Mouse (Mus musculus) small intestine, adult 2 months (tissue): Measurements from ENCODE around the gene Mxi1. TPM values are rescaled to one million over a fixed set of nuclear protein-coding genes. Genes with fewer than 3 reads are reported as not detected.

Source experiments
- H3K27ac ChIP-seq: fragments of 200-500 bp; 2 replicates; pipeline ENCODE4 v1.5.1; 2012; ENCODE audit warnings: low read depth, low read length, control low read depth, inconsistent platforms; ENCODE audit not compliant: insufficient read depth
- H3K27me3 ChIP-seq: fragments of 200-500 bp; 2 replicates; pipeline ENCODE4 v1.6.1; 2012; ENCODE audit warnings: mild to moderate bottlenecking, moderate library complexity, low read length, inconsistent platforms; ENCODE audit not compliant: control insufficient read depth, insufficient read depth
- H3K36me3 ChIP-seq: fragments of 200-500 bp; 2 replicates; pipeline ENCODE4 v1.6.1; 2012; ENCODE audit warnings: mild to moderate bottlenecking, low read length, control low read depth, inconsistent platforms; ENCODE audit not compliant: control insufficient read depth, insufficient read depth
- H3K4me1 ChIP-seq: fragments of 200-500 bp; 2 replicates; pipeline ENCODE4 v1.6.1; 2012; ENCODE audit warnings: low read length, inconsistent platforms, mixed read lengths; ENCODE audit not compliant: control insufficient read depth, insufficient read depth, insufficient read length
- H3K4me3 ChIP-seq: fragments of 200-500 bp; 2 replicates; pipeline ENCODE4 v1.5.1; 2012; ENCODE audit warnings: low read depth, mild to moderate bottlenecking, control low read depth, inconsistent platforms, low read length, moderate library complexity
- CTCF ChIP-seq: fragments of 200-500 bp; IDR thresholded peaks from 2 replicates; pipeline ENCODE4 v1.5.1; 2012; ENCODE audit warnings: low read depth, mild to moderate bottlenecking, control low read depth, inconsistent platforms, low read length, moderate library complexity, mixed read lengths; ENCODE audit not compliant: insufficient replicate concordance, insufficient read length; ENCODE audit errors: extremely low read depth
- POLR2A ChIP-seq: fragments of 200-500 bp; IDR thresholded peaks from 2 replicates; pipeline ENCODE4 v1.6.1; 2012; ENCODE audit warnings: low read depth, mild to moderate bottlenecking, control low read depth, inconsistent platforms, low read length, moderate library complexity
- WGBS: fragments of 180-500 bp; shearing (Covaris S2); methylation state at CpG from one replicate; pipeline ENCODE4 v1.1.7; 2018; 5-methylcytosine and 5-hydroxymethylcytosine counted together
- polyA plus RNA-seq: library from polyadenylated mRNA; depleted of rRNA; stranded (reverse); fragments of >200 nt; gene quantifications from 2 replicates; pipeline ENCODE4 v1.2.3, GENCODE M21; 2012

Mxi1 gene
- polyA plus RNA-seq, 1 experiment, result 66.0 TPM

DNA sequence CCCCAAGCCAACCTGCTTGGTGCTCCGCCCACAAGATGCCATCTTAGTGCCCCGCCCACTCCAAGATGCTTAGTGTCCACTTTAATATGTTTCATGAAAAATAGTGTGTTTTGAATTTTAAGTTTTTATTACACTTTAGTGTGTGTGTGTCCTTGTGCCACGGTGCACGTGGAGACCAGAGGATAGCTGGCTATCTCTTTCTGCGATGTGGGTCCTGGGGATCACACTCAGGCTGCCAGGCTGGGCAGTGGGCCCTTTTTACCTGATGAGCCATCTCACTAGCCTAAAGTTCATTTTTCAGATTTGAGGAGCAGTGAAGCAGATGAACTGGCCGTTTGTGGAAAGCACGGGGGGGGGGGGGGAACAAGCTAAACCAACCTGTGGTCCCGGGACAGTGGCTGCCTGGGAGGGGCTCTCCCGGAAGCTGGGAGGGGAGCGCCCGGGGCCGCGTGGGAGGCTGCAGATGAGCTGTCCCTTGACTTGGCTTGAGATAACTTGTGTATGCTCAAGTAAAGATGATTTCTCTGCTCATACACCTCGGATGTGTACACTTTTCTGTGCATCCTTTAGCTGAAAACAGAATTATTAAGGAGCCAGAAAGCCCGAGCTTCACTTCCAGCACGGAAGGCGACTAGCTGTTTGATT lies 99.5 kb downstream of the Mxi1 start:
- Histone ChIP-seq H3K36me3 (no peaks in the 10 kb centered on the region), H3K4me3 (no peak overlapping the region), H3K27me3 (no peaks in the 10 kb centered on the region), H3K27ac (no peak overlapping the region), H3K4me1 (peaks cover 6% of the 10 kb centered on the region)
- TF ChIP-seq POLR2A (no peak), CTCF (no peak)
- 59% methylated on average over 17 of the region's 17 CpGs for WGBS

DNA sequence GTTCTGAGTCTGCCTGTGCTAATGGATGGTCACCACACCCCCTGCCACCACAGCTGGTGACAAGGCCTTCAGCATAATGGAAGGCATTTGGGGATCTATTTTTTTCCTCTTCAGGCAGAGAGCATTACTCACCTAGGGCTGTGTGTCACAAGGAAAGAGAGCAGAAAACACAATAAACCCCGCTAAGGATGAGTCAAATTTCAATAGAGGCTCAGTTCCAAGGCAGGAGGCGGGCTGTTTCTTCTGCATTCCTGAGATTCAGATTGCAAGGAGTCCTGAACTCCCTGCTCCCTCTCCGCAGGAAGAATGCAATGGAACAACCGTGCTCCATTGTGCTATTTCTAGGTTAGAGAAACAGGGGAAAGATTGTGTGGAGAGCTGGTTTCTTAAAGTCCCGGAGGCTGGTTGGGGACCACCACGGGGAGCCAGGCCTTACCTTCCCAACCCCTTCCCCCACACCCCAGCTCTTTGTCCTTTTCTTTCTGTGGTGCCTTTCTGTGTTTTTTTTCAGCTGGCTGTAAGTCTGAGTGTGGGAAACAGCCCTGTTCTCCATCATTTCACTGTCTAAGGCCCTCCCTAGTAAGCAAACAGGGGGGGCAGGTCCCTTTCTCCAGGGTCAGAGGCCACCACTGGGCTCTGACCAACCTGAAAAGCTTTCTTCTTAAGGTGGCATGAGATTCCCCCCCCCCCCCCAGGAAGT lies 102.0 kb downstream of the Mxi1 start:
- Histone ChIP-seq H3K36me3 (no peaks in the 10 kb centered on the region), H3K4me3 (no peak overlapping the region), H3K27me3 (no peaks in the 10 kb centered on the region), H3K27ac (no peak overlapping the region), H3K4me1 (peaks cover 6% of the 10 kb centered on the region)
- TF ChIP-seq CTCF (no peak), POLR2A (no peak)
- 59% methylated on average over 6 of the region's 6 CpGs for WGBS

DNA sequence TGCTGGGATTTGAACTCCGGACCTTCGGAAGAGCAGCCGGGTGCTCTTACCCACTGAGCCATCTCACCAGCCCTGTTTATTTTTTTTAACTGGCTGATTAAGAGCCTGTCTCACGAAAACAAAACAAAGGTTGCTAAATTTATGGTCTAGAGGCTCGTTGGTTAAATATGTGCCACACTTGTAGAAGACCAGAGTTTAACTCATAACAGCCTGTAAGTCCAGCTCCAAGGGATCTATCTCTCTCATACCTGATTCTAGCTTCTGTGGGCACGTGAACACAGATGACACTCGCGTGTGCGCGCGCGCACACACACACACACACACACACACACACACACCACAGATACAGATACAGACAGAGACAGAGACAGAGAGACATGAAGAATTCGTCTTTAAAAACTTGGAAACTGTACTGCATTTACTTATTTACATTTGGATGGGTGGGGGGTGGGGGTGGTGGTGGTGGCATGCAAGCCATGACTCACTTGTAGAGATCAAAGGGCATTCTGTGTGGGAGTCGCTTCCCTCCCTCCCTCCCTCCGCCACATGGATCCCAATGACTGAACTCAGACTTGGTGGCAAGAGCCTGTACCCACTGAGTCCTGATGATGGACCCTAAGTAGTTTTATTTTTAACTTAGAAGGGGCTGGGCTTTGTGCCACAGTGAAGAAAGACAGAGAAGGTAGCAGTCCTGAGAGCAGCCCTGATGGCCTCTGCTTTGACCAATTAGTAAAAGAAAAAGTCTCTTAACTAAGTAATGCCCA lies 103.5 kb downstream of the Mxi1 start:
- no peak for TF ChIP-seq POLR2A
- TF ChIP-seq CTCF, result no peak
- Histone ChIP-seq H3K4me3 (no peak overlapping the region; the same call in 1 of the 2 replicates), H3K4me1 (peaks cover 6% of the 10 kb centered on the region), H3K27ac (no peak overlapping the region), H3K36me3 (no peaks in the 10 kb centered on the region), H3K27me3 (no peaks in the 10 kb centered on the region)
- 48% methylated on average over 15 of the region's 15 CpGs for WGBS

DNA sequence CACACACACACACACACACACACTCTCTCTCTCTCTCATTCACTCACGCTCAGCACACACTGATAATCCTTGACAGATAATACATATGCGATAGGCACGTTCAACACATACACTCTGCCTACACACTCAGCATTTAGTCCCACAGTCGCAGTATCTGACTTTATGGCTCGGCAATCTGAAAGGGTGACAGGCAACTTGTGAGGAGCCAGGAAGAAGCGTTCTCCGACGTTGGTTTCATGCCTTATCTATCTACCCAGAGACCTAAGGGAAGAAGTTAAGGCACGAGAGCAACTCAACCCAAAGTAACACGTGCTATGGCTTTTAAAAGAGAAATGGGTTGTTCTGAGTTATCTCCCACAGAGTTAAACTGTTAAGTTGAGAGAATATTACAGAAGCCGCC lies 104.3 kb downstream of the Mxi1 start:
- Histone ChIP-seq H3K36me3 (no peaks in the 10 kb centered on the region), H3K4me3 (no peak overlapping the region), H3K27me3 (no peaks in the 10 kb centered on the region), H3K4me1 (peaks cover 6% of the 10 kb centered on the region), H3K27ac (no peak overlapping the region)
- TF ChIP-seq POLR2A (no peak), CTCF (no peak)
- 40% methylated on average over 11 of the region's 11 CpGs for WGBS

DNA sequence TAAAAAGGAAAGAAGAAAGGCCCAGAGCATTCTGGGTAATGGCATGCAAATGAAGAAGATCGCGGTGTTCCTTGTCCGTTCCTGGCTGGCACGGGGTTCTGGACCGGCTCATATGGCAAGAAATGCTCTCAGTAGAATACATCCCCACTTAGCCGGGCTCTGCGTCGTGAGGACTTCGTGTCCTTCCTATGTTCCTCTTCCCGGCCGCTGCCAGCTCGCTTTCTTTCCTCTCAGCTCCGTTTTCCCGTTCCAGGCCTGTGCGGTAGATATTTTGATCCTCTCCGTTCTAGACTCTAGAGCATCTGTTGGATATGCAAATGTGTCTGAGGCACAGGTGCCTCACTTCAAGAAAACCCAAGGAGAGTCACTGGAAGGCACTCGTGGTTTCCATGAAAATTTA lies 104.9 kb downstream of the Mxi1 start:
- no peak for TF ChIP-seq POLR2A
- TF ChIP-seq CTCF, result no peak
- Histone ChIP-seq H3K36me3 (no peaks in the 10 kb centered on the region), H3K27ac (no peak overlapping the region), H3K4me1 (peaks cover 6% of the 10 kb centered on the region), H3K27me3 (no peaks in the 10 kb centered on the region), H3K4me3 (no peak overlapping the region)
- 88% methylated on average over 17 of the region's 17 CpGs for WGBS

DNA sequence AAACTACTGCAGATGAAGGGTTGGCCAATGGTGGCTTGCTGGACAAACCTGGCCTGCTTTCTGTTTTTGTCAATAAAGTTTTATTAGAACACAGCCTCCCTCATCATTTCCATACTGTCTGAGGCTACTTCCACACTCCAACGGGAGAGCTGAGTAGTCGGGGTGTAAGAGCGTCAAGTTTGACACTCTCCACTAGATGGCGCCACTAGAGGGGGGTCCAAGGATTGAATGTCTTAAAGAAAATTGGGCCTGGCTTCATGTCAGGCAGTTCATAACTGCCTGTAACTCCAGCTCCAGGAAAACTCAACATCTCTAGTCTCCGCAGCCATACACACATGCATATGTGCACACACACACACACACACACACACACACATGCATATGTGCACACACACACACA lies 109.5 kb downstream of the Mxi1 start:
- 33% methylated on average over 5 of the region's 5 CpGs for WGBS
- Histone ChIP-seq H3K27me3 (no peaks in the 10 kb centered on the region), H3K27ac (no peak overlapping the region), H3K36me3 (no peaks in the 10 kb centered on the region), H3K4me1 (peaks cover 19% of the 10 kb centered on the region), H3K4me3 (no peak overlapping the region)
- TF ChIP-seq CTCF, result peak; percentile 66; the same call in 1 of the 2 replicates
- TF ChIP-seq POLR2A, result no peak

DNA sequence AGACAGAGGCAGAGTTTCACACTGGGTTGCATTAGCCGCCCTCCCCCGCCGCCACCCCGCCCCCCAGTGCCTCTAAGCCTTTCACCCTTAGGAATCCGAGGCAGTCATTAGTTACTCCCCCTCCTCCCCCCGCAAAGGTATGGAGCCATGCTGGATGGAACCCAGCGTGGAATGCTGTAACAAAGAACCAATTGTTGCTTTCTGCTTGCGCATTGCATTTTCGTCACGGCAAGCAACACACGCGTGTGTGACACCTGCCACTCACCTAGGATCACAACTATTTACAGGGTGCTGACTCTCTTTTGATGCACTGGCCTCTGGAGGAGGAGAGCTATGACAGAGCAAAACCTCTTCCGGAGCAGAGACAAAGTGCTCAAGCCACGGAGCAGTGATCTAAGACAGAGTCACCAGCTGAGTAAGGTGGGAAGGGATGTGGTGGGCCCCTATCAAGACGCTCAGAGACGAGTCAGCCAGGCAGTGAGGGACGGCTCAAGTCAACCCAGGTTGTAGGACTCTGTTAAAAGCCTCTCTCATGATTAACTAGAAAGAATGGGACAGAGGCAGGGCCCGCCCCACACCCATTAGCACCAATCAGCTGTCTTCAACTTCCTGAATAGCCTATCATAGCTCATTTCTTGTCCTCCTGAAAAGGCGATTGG lies 110.7 kb downstream of the Mxi1 start:
- peaks cover 19% of the 10 kb centered on the region for H3K4me1 ChIP-seq
- H3K4me3 ChIP-seq, result peak overlapping the region; percentile 58
- TF ChIP-seq POLR2A (no peak), CTCF (no peak)
- no peaks in the 10 kb centered on the region for H3K27me3 ChIP-seq
- no peaks in the 10 kb centered on the region for H3K36me3 ChIP-seq
- peak overlapping the region; percentile 34 for H3K27ac ChIP-seq
- 1% methylated on average over 19 of the region's 19 CpGs for WGBS
